Mouse (Mus musculus) stomach, embryonic 15.5 days (tissue): Measurements from ENCODE around the gene Ahnak2. TPM values are rescaled to one million over a fixed set of nuclear protein-coding genes. Genes with fewer than 3 reads are reported as not detected.

ENCODE experiments used
- ATAC-seq: fragments of 200-750 bp; cut with Nextera tagmentation; 2 replicates; pipeline ENCODE4 v1.8.0; 2017; ENCODE audit warnings: low read depth, moderate number of reproducible peaks, moderate TSS enrichment; ENCODE audit not compliant: insufficient read depth, low FRiP score
- H3K27ac ChIP-seq: fragments of 300-500 bp; sonication (generic); 2 replicates; pipeline ENCODE4 v1.5.1; 2015; ENCODE audit warnings: mild to moderate bottlenecking, inconsistent platforms
- H3K27me3 ChIP-seq: fragments of 300-500 bp; sonication (generic); replicated peaks from 2 replicates; pipeline ENCODE4 v1.6.1; 2015; ENCODE audit warnings: inconsistent platforms
- H3K36me3 ChIP-seq: fragments of 300-500 bp; sonication (generic); 2 replicates; pipeline ENCODE4 v1.6.1; 2015; ENCODE audit warnings: inconsistent platforms
- H3K4me1 ChIP-seq: fragments of 300-500 bp; sonication (generic); 2 replicates; pipeline ENCODE4 v1.6.1; 2015; ENCODE audit warnings: inconsistent platforms
- H3K4me2 ChIP-seq: fragments of 300-500 bp; sonication (generic); 2 replicates; pipeline ENCODE4 v1.6.1; 2015; ENCODE audit warnings: mild to moderate bottlenecking, inconsistent platforms
- H3K4me3 ChIP-seq: fragments of 300-500 bp; sonication (generic); replicated peaks from 2 replicates; pipeline ENCODE4 v1.5.1; 2015; ENCODE audit warnings: inconsistent platforms
- H3K9ac ChIP-seq: fragments of 300-500 bp; sonication (generic); 2 replicates; pipeline ENCODE4 v1.6.1; 2015; ENCODE audit warnings: inconsistent platforms
- H3K9me3 ChIP-seq: fragments of 300-500 bp; sonication (generic); 2 replicates; pipeline ENCODE4 v1.6.1; 2016; ENCODE audit warnings: inconsistent platforms
- WGBS: fragments of 180-500 bp; shearing (Covaris S2); methylation state at CpG from one replicate; pipeline ENCODE4 v1.1.7; 2015; 5-methylcytosine and 5-hydroxymethylcytosine counted together
- polyA plus RNA-seq: library from polyadenylated mRNA; unstranded; fragments of >200 nt; fragmentation: Nextera tagmentation; extraction: Ambion mirVana; gene quantifications from 2 replicates; pipeline ENCODE4 v1.2.1, GENCODE M21; 2015

Gene Ahnak2
- polyA plus RNA-seq, 1 experiment from 2014 or later, result 4.7 TPM

GRCm38 (mm10) chr12:112832411-112832810, 30.0 kb upstream of the Ahnak2 start:
- Histone ChIP-seq H3K9ac (no peak overlapping the region), H3K4me1 (peaks cover 16% of the 10 kb centered on the region), H3K9me3 (no peaks in the 10 kb centered on the region), H3K27ac (no peak overlapping the region), H3K27me3 (no peaks in the 10 kb centered on the region), H3K4me3 (no peak overlapping the region), H3K4me2 (no peak overlapping the region), H3K36me3 (no peaks in the 10 kb centered on the region)
- 90% methylated on average over 5 of the region's 5 CpGs for WGBS
- no peak for ATAC-seq

GRCm38 (mm10) chr12:112830570-112830969, 28.1 kb upstream of the Ahnak2 start:
- Histone ChIP-seq H3K4me3 (peak overlapping the region; percentile 88), H3K4me2 (peak overlapping the region; percentile 59), H3K27ac (no peak overlapping the region), H3K9me3 (no peaks in the 10 kb centered on the region), H3K4me1 (peaks cover 23% of the 10 kb centered on the region), H3K36me3 (no peaks in the 10 kb centered on the region), H3K27me3 (no peaks in the 10 kb centered on the region), H3K9ac (peak overlapping the region; percentile 45; the same call in 1 of the 2 replicates)
- 81% methylated on average over 3 of the region's 3 CpGs for WGBS
- no peak for ATAC-seq

GRCm38 (mm10) chr12:112830141-112830540, 27.7 kb upstream of the Ahnak2 start:
- Histone ChIP-seq H3K27ac (no peak overlapping the region), H3K36me3 (0 out of 2 replicates have a peak, but pooled peaks cover under 1% of the 10 kb centered on the region), H3K27me3 (no peaks in the 10 kb centered on the region), H3K4me3 (peak overlapping the region; percentile 88), H3K9me3 (no peaks in the 10 kb centered on the region), H3K9ac (peak overlapping the region; percentile 45; the same call in 1 of the 2 replicates), H3K4me1 (peaks cover 24% of the 10 kb centered on the region), H3K4me2 (peak overlapping the region; percentile 59)
- ATAC-seq, result no peak
- WGBS, result 30% methylated on average over 2 of the region's 2 CpGs

- Histone ChIP-seq H3K9me3 (no peaks in the 10 kb centered on the region), H3K9ac (peak within 1 kb of the TSS; percentile 88), H3K4me3 (peak within 1 kb of the TSS; percentile 88), H3K36me3 (peaks cover 5% of the 10 kb centered on the region; the same call in 1 of the 2 replicates), H3K4me2 (peak within 1 kb of the TSS; percentile 59), H3K27me3 (no peaks in the 10 kb centered on the region), H3K27ac (peak within 1 kb of the TSS; percentile 94), H3K4me1 (peaks cover 30% of the 10 kb centered on the region)
- ATAC-seq, result peak; percentile 95
- under 1% methylated on average over 72 of the region's 72 CpGs for WGBS
Measured at GRCm38 (mm10) chr12:112829244-112829864, 26.9 kb upstream of the Ahnak2 start, which contains the start of gene Cdca4. Gene Cdca4 (minus strand): TSS chr12:112829423.

- Histone ChIP-seq H3K9me3 (no peaks in the 10 kb centered on the region), H3K4me2 (peak overlapping the region; percentile 55), H3K4me3 (peak overlapping the region; percentile 88), H3K27ac (peak overlapping the region; percentile 94), H3K4me1 (peaks cover 33% of the 10 kb centered on the region), H3K36me3 (peaks cover 5% of the 10 kb centered on the region; the same call in 1 of the 2 replicates), H3K27me3 (no peaks in the 10 kb centered on the region), H3K9ac (peak overlapping the region; percentile 88)
- peak; percentile 76 for ATAC-seq
- under 1% methylated on average over 50 of the region's 51 CpGs for WGBS
Measured at GRCm38 (mm10) chr12:112828501-112829243, 26.2 kb upstream of the Ahnak2 start.

GRCm38 (mm10) chr12:112825901-112826300, 23.4 kb upstream of the Ahnak2 start:
- Histone ChIP-seq H3K4me3 (no peak overlapping the region), H3K9me3 (no peaks in the 10 kb centered on the region), H3K4me1 (peaks cover 38% of the 10 kb centered on the region), H3K9ac (no peak overlapping the region), H3K4me2 (no peak overlapping the region), H3K27ac (0 out of 2 replicates have a peak overlapping the region, but pooled peaks have one; percentile 7), H3K27me3 (no peaks in the 10 kb centered on the region), H3K36me3 (peaks cover 15% of the 10 kb centered on the region)
- ATAC-seq, result no peak
- 80% methylated on average over 5 of the region's 5 CpGs for WGBS

GRCm38 (mm10) chr12:112823221-112823620, 20.8 kb upstream of the Ahnak2 start:
- H3K9ac ChIP-seq, result no peak overlapping the region

GRCm38 (mm10) chr12:112822676-112823075, 20.2 kb upstream of the Ahnak2 start:
- no peak overlapping the region for H3K4me2 ChIP-seq
- H3K4me1 ChIP-seq, result peaks cover 25% of the 10 kb centered on the region
- no peak overlapping the region for H3K9ac ChIP-seq
- peak overlapping the region; percentile 63; the same call in 1 of the 2 replicates for H3K27ac ChIP-seq
- 76% methylated on average over 2 of the region's 2 CpGs for WGBS
- H3K4me3 ChIP-seq, result no peak overlapping the region
- H3K9me3 ChIP-seq, result no peaks in the 10 kb centered on the region
- peaks cover 42% of the 10 kb centered on the region for H3K36me3 ChIP-seq
- H3K27me3 ChIP-seq, result no peaks in the 10 kb centered on the region
- no peak for ATAC-seq

More at GRCm38 (mm10) chr12:112823221-112823620, 20.8 kb upstream of the Ahnak2 start:
- no peaks in the 10 kb centered on the region for H3K27me3 ChIP-seq
- peak overlapping the region; percentile 63; the same call in 1 of the 2 replicates for H3K27ac ChIP-seq
- peaks cover 30% of the 10 kb centered on the region for H3K4me1 ChIP-seq
- no peak for ATAC-seq
- WGBS, result 48% methylated on average over 4 of the region's 4 CpGs
- peaks cover 39% of the 10 kb centered on the region for H3K36me3 ChIP-seq
- H3K9me3 ChIP-seq, result no peaks in the 10 kb centered on the region
- no peak overlapping the region for H3K4me2 ChIP-seq
- no peak overlapping the region for H3K4me3 ChIP-seq

- no peaks in the 10 kb centered on the region for H3K9me3 ChIP-seq
- no peaks in the 10 kb centered on the region for H3K27me3 ChIP-seq
- H3K4me1 ChIP-seq, result peaks cover 18% of the 10 kb centered on the region
- peaks cover 42% of the 10 kb centered on the region for H3K36me3 ChIP-seq
- WGBS, result 73% methylated on average over 4 of the region's 4 CpGs
- no peak for ATAC-seq
- no peak overlapping the region for H3K4me2 ChIP-seq
- no peak overlapping the region; the same call in 1 of the 2 replicates for H3K27ac ChIP-seq
- no peak overlapping the region for H3K4me3 ChIP-seq
- H3K9ac ChIP-seq, result no peak overlapping the region
Measured at GRCm38 (mm10) chr12:112821974-112822373, 19.5 kb upstream of the Ahnak2 start.

- Histone ChIP-seq H3K4me3 (no peak overlapping the region), H3K9me3 (no peaks in the 10 kb centered on the region), H3K27me3 (no peaks in the 10 kb centered on the region), H3K4me2 (no peak overlapping the region), H3K36me3 (peaks cover 42% of the 10 kb centered on the region), H3K27ac (0 out of 2 replicates have a peak overlapping the region, but pooled peaks have one; percentile 21), H3K4me1 (peaks cover 15% of the 10 kb centered on the region), H3K9ac (no peak overlapping the region)
- no peak for ATAC-seq
- WGBS, result 64% methylated on average over 1 of the region's 1 CpGs
Measured at GRCm38 (mm10) chr12:112821216-112821615, 18.8 kb upstream of the Ahnak2 start.

GRCm38 (mm10) chr12:112820401-112820999, 18.0 kb upstream of the Ahnak2 start:
- Histone ChIP-seq H3K4me1 (peaks cover 15% of the 10 kb centered on the region), H3K27ac (no peak overlapping the region), H3K36me3 (peaks cover 42% of the 10 kb centered on the region), H3K4me3 (no peak overlapping the region), H3K27me3 (no peaks in the 10 kb centered on the region), H3K9ac (no peak overlapping the region), H3K4me2 (no peak overlapping the region), H3K9me3 (no peaks in the 10 kb centered on the region)
- ATAC-seq, result no peak
- 78% methylated on average over 12 of the region's 12 CpGs for WGBS
